17 mouse cellular contexts compared by ENCODE assay signal in the genomic region with DNA sequence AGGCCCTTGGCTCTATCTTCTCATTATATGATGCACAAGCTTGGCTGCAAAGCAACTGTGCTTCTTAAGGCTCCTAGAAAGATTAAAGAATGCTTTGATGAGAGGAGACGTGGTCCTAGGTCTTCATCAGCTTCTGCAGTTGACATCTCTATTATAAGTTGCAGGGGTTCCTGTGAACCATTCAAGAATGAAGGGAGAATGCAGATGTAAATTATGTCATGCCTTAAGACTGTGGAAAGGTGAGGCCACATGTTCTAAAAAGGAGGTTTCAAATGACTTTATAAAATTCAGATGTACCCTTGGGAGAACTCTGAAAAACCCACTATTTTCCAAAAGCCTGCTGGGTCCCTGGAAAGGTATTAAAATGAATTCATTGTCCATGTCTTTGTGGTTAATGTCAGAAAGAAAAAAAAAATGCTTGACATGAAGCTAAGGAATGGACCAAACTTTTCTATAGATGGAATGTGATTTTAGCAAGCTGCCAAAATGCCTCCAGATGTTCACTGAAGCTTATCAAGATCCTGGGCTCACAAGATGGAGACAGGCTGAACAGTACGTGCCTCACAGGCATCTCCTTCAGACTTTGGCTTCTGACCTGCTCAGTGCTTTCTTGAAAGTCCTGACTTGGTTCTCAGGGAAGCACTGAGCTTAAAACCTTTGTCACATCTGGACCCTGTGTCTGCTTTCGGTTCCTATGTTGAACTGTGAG.
DNase-seq lines count a peak whose midpoint lies in the region; ATAC-seq and TF ChIP-seq lines count a peak whose summit lies in the region.
"Had no signal": no experiment of that assay in that cellular context is flagged by ENCODE, and none has a peak within 500 bp of the region (broad histone marks: within the 10 kb centered on the region; RNA-seq: fewer than 3 reads in every experiment).

No protein-coding gene starts in this region.

- H3K4me1 ChIP-seq in heart, adult 2 months (ENCODE audit: control insufficient read depth, insufficient read depth, low read length): no peaks in the 10 kb centered on the region
- no peaks in the 10 kb centered on the region for H3K4me1 ChIP-seq in kidney, adult 2 months (ENCODE audit: control insufficient read depth, insufficient read depth, low read length)
- no peaks in the 10 kb centered on the region for H3K4me1 ChIP-seq in embryonic facial prominence, embryonic 12.5 days
- H3K4me1 ChIP-seq in limb, embryonic 14.5 days (ENCODE audit: control insufficient read depth, insufficient read depth, low read length): peaks cover 12% of the 10 kb centered on the region
- H3K4me1 ChIP-seq: forebrain, embryonic 15.5 days; heart, embryonic 13.5 days; hindbrain, embryonic 13.5 days had no signal

- intact Hi-C loops in heart, adult 2 months (cut with DNase I): no loop called here

- no peak for TF ChIP-seq CTCF in heart, adult 2 months (IDR thresholded peaks at IDR 0.05)
- TF ChIP-seq CTCF in kidney, adult 2 months (conservative IDR thresholded peaks at IDR 0.05; ENCODE audit: insufficient read depth, insufficient read length, low read depth, low read length): no peak

- peak; percentile 55; the same call in 1 of the 2 replicates for ATAC-seq in embryonic facial prominence, embryonic 12.5 days (ENCODE audit: insufficient number of reproducible peaks, insufficient read depth, low FRiP score, low TSS enrichment)
- peak; percentile 37; the same call in 1 of the 2 replicates for ATAC-seq in limb, embryonic 14.5 days (ENCODE audit: low FRiP score, low read depth)
- ATAC-seq: forebrain, embryonic 15.5 days; hindbrain, postnatal 0 days had no signal

- no peaks in the 10 kb centered on the region for H3K36me3 ChIP-seq in heart, adult 2 months (ENCODE audit: control insufficient read depth, insufficient read depth, low read length)
- no peaks in the 10 kb centered on the region for H3K36me3 ChIP-seq in kidney, adult 2 months (ENCODE audit: control insufficient read depth, insufficient read depth, low read length)
- H3K36me3 ChIP-seq in embryonic facial prominence, embryonic 12.5 days: no peaks in the 10 kb centered on the region
- H3K36me3 ChIP-seq in limb, embryonic 14.5 days (ENCODE audit: control insufficient read depth, insufficient read depth, low read length): no peaks in the 10 kb centered on the region
- H3K36me3 ChIP-seq: forebrain, embryonic 15.5 days; heart, embryonic 13.5 days; hindbrain, embryonic 13.5 days had no signal

- peak; percentile 92 for DNase-seq in heart, adult 11 months
- no peak for DNase-seq in heart, adult 2 months
- peak; percentile 19 for DNase-seq in kidney, adult 2 months
- DNase-seq in kidney, adult 8-10 months: no peak
- peak; percentile 42 for DNase-seq in limb, embryonic 14.5 days (ENCODE audit: low spot score)
- DNase-seq in right cerebral cortex, adult 18-20 months: no peak
- DNase-seq: adrenal gland, postnatal 14 days; cerebellum, adult 11-12 months; cerebellum, adult 9-10 months; cerebellum, postnatal 25 days; gastrocnemius, postnatal 10 days; heart, postnatal 4 days had no signal

- no peak overlapping the region for H3K4me2 ChIP-seq in embryonic facial prominence, embryonic 12.5 days (replicated peaks)
- H3K4me2 ChIP-seq in limb, embryonic 14.5 days (replicated peaks; ENCODE audit: low read depth, low read length, severe bottlenecking): no peak overlapping the region
- H3K4me2 ChIP-seq: forebrain, embryonic 15.5 days; heart, embryonic 13.5 days; hindbrain, embryonic 13.5 days had no signal

- no peaks in the 10 kb centered on the region for H3K27me3 ChIP-seq in heart, adult 2 months (ENCODE audit: control insufficient read depth, insufficient read depth, low read length)
- H3K27me3 ChIP-seq in kidney, adult 2 months (replicated peaks; ENCODE audit: control insufficient read depth, insufficient read depth, low read length): no peaks in the 10 kb centered on the region
- no peaks in the 10 kb centered on the region for H3K27me3 ChIP-seq in embryonic facial prominence, embryonic 12.5 days
- no peaks in the 10 kb centered on the region for H3K27me3 ChIP-seq in limb, embryonic 14.5 days (ENCODE audit: control insufficient read depth, insufficient read depth, low read length)
- H3K27me3 ChIP-seq: forebrain, embryonic 15.5 days; heart, embryonic 13.5 days had no signal

- H3K4me3 ChIP-seq in heart, adult 2 months: no peak overlapping the region
- no peak overlapping the region for H3K4me3 ChIP-seq in kidney, adult 2 months (ENCODE audit: insufficient read depth, low read depth, low read length)
- H3K4me3 ChIP-seq in embryonic facial prominence, embryonic 12.5 days: no peak overlapping the region
- no peak overlapping the region for H3K4me3 ChIP-seq in limb, embryonic 14.5 days (replicated peaks; ENCODE audit: low read length)
- H3K4me3 ChIP-seq: forebrain, embryonic 15.5 days; heart, embryonic 13.5 days; hindbrain, embryonic 13.5 days had no signal

- no peak overlapping the region for H3K9ac ChIP-seq in heart, adult 2 months (ENCODE audit: low read depth, low read length)
- H3K9ac ChIP-seq in embryonic facial prominence, embryonic 12.5 days: no peak overlapping the region
- H3K9ac ChIP-seq in limb, embryonic 14.5 days (ENCODE audit: low read depth, low read length, severe bottlenecking): no peak overlapping the region
- H3K9ac ChIP-seq: forebrain, embryonic 15.5 days; heart, embryonic 13.5 days; hindbrain, embryonic 13.5 days had no signal

- no peaks in the 10 kb centered on the region for H3K79me2 ChIP-seq in heart, adult 2 months (replicated peaks; ENCODE audit: control insufficient read depth, insufficient read depth, low read length)

- no peak for TF ChIP-seq POLR2A in heart, adult 2 months (IDR thresholded peaks at IDR 0.05; ENCODE audit: insufficient read depth, low read depth, low read length)
- TF ChIP-seq POLR2A in kidney, adult 2 months (IDR thresholded peaks at IDR 0.05; ENCODE audit: low read depth, low read length): no peak
- TF ChIP-seq POLR2A in limb, embryonic 14.5 days (IDR thresholded peaks at IDR 0.05; ENCODE audit: borderline replicate concordance, extremely low read depth, insufficient read depth, insufficient read length): no peak

- no peak overlapping the region for H3K27ac ChIP-seq in heart, adult 2 months
- H3K27ac ChIP-seq in kidney, adult 2 months (ENCODE audit: insufficient read depth, low read depth, low read length): no peak overlapping the region
- peak overlapping the region; percentile 41; the same call in 1 of the 2 replicates for H3K27ac ChIP-seq in embryonic facial prominence, embryonic 12.5 days
- H3K27ac ChIP-seq in limb, embryonic 14.5 days (replicated peaks; ENCODE audit: low read depth, low read length): no peak overlapping the region
- H3K27ac ChIP-seq: forebrain, embryonic 15.5 days; heart, embryonic 13.5 days; hindbrain, embryonic 13.5 days; hindbrain, postnatal 0 days had no signal

- H3K9me3 ChIP-seq in embryonic facial prominence, embryonic 12.5 days: no peaks in the 10 kb centered on the region
- H3K9me3 ChIP-seq in limb, embryonic 14.5 days (ENCODE audit: control insufficient read depth, low read length): no peaks in the 10 kb centered on the region
- H3K9me3 ChIP-seq: forebrain, embryonic 15.5 days; heart, embryonic 13.5 days; hindbrain, embryonic 13.5 days had no signal

- 43% methylated on average over 3 of the region's 3 CpGs for WGBS in heart, adult 2 months
- WGBS in kidney, adult 2 months: 60% methylated on average over 3 of the region's 3 CpGs
- 35% methylated on average over 3 of the region's 3 CpGs for WGBS in embryonic facial prominence, embryonic 12.5 days
- WGBS in limb, embryonic 14.5 days: 40% methylated on average over 3 of the region's 3 CpGs

- no peak for TF ChIP-seq EP300 in heart, adult 2 months (IDR thresholded peaks at IDR 0.05; ENCODE audit: insufficient read depth, low read depth, low read length)

Comparison
In these comparisons a context has a peak if more than half of its experiments do, and no peak if none do; other contexts are left out.
1. DNase-seq: peak in heart, adult 11 months (single experiment), kidney, adult 2 months (single experiment) and limb, embryonic 14.5 days (single experiment); none in heart, adult 2 months (0 of 2), kidney, adult 8-10 months (0 of 2) and right cerebral cortex, adult 18-20 months (single experiment).